Mouse (Mus musculus) layer of hippocampus, postnatal 14 days (tissue): ENCODE data around the gene Pcyt1a. TPM values are rescaled to one million over a fixed set of nuclear protein-coding genes. Genes with fewer than 3 reads are reported as not detected.

Experiments
- DNase-seq, 2 experiments: peaks; one replicate each; pipeline ENCODE4 v3.0.0; 2021 to 2022; ENCODE audit warnings: low spot score in 2 of 2, mixed read lengths in 1 of 2
- total RNA-seq, 2 experiments: library from RNA; stranded (reverse); gene quantifications; 2 replicates each; pipeline ENCODE4 v1.2.3; 2021

The Pcyt1a gene
- total RNA-seq, 2 experiments from 2014 or later, result 43.6 to 46.5 TPM

GRCm38 (mm10) chr16:32508506-32509065, 77.9 kb downstream of the Pcyt1a start:
- DNase-seq, result no peak

DNA sequence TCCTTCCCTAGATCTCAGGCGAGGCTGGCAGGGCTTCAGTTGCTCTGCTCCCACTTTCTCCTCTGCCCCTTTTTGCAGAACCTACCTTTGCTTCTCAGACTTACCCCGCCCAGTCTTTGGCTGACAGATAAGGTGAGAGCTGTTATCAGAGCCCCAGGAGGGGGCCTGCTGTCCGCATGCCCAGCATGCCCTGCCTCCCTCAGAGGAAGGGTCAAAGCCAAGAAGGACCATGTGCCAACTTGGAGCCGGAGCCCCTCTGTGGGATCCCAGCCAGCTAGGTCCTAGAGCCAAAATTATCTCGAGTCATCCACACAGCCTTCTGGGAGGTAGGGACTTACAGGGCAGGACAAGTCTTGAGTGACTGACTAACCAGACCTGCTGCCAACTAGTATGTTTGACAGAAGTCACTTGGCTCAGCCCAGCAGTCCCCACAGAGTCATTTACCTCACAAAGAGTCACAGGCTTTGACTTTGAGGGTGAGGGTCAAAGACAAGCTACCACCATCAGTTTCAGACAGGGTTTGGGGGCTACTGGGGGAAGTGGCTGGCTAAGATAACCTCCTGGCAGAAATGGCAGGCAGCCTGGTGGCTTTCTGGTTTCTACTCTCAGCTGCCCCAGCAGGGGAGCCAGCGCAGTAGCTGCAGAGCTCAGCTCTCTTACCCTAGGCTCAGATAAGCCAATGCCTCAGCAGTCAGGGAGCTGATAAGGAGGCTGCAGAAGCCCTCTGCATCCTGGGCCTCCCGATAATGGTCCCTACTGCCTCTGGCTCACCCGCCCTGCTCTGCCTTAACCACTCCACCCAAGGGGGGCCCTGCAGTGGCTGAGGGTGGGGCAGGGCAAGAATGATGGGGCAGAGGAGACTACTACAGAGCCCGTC, 78.6 kb downstream of the Pcyt1a start:
- DNase-seq, result no peak

- DNase-seq, result no peak
These were observed 79.9 kb downstream of the Pcyt1a start for GRCm38 (mm10) chr16:32510399-32511337.

DNA sequence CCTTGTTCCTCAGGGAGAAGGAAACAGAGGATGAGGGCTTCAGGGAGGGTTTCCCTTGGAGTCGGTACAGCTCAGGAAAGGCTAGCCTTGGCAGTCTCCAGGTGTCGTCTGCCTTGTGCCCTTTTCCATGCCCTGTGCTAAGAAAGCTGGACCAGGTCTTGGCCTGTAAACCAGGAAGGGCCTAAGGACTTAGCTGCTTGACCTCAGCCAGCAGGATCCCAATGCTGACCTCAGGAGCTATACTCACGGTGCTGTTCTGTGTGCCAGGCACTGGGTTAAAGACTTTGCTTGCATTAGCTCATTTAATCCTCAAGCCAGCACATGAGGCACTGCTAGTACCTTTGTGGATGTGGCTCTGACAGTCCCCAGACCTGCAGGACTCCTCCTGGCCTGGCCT, 80.6 kb downstream of the Pcyt1a start:
- no peak for DNase-seq

DNA sequence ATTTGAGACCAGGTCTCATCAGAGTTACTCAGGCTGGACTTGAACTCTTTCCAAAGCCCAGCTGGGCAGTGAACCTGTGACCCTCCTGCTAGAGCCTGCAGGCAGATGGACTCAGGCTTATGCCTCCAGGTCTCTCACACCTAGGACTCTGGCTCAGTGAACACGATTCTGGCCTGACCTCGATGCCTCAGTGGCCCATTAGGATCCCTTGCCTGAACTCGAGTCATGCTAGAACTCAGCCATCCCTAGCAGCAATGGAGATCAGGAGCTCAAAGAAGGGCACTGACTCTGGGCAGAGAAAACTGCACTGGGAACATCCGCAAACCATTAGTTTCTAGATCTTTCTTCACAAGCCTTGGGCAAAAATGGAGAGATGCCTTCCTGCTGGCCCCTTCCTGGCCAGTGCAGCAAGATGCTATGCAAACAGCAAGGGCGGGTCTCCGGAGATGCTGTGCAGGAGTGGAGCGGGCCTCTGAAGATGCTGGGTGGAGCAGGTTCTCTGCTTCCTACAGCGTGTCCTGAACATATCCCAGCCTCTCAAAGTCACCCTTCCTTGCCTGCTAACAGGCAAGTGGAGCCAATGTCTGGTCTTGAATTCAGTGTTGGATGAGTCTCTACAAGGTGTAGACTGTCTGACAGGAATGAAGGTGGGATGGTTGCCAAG, 81.2 kb downstream of the Pcyt1a start:
- no peak for DNase-seq

DNA sequence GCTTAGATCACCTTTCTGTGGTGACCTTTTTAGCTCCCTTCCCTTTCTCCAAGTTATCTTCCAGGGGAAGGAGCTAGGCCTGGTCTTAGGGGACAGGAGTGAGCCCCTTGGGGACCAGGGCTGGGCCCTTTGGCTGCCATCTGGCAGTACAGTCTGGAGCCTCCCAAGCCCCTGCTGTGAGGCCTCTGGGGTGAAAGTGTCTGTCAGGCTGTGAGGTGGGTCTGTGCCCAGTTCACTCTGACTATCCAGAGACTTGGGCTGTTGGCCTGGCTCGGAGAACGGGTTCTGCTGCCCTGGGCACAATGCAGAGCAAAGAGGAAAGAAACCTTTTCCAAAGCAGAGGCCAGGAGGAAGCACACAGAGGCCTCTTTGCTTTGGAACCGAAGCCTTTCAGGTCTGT, 82.2 kb downstream of the Pcyt1a start:
- DNase-seq, result no peak

GRCm38 (mm10) chr16:32513401-32513800, 82.7 kb downstream of the Pcyt1a start:
- no peak for DNase-seq

DNA sequence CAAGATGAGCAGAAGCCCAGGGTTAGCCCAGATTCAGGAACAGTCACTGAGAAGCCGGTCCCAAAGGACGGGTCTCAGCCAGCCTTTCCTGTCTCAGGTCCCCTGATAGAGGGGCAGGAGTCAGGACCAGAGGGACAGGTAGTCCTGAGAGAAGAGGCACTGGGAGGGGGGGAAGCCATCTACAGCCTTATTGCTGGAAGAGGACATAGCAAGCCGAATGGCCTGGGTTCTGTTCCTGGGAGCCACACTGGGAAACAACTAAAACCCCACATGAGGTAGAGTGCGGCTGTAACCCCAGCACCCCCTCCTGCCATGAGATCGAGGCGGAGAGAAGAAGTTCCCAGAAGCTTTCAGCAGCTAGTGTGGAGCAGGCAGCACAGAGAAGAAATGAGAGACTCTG, 83.2 kb downstream of the Pcyt1a start:
- DNase-seq, result no peak

DNA sequence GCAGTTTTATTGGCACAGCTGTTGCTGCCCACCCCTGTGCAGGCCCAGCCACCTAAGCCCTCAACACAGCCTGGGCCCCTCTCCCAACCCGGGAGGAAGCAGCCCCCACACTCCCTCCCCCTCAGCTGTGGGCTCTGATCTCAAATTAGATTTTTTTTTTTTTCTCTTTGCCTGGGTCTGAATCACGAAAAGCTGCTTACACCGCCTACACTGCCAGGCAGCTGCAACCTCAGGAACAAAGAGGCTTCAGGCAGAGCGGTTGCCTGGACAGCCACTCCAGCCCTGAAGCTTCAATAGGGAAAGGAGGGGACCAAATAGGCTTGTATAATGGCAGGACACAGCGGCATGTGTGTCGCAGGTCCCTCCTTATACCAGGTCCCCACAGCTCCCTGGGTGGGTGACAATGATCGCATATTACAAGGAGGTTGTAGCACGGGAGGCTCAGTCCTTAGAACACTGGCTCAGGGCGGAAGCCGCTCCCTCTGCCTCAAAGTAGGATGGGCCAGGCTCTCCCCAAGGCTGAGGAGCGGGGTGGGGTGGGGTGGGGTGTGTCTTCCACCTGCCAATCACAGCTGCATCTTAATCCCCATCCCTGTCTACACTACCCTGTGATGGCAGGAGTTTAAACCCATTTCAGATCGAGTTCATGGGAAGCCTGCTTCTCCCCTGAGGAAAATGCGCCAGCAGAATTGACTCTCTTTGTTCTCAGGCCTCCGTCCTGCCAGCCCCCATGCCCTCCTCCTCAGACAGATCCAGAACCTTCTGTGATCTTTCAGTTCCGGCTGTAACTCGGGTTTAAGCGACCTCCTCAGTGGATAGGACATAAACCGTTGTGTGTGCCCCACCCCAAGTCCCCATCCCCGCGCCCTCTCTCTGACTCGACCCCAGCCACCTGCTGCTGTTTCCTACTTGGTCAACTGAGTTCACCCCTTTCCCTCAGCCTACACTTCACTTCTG, 85.6 kb downstream of the Pcyt1a start:
- DNase-seq, result peak; percentile 77 to 80

DNA sequence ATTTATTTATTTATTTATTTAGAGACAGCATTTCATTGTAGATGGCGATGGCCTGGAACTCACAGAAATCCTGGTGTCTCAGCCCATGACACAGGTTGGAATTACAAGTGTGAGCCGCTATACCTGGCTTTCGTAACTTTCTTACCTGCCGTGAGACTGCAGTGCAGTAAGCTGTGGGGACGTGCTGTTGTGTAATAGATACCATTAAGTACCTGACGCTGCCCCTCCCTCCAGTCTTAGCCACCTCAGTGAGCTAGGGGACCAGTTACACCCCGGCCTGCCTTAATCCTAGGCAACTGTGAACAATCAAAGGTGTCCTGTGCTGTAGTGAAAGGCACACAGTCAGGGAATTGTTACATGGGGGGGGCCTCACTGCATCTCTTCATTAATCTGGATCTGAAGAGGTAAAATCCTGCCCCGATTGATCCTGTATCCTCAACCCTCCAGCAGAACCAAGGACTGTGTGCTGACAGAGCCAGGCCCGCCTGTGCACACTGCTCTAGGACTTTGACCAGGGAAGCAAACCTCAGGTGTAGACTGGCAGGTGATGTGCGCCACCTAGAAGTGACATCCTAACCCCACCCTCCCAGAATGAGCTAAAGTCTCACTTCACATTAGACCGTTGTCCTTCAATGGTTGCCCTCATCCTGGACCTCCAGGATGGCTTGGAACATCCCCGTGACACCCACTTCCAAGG, 87.2 kb downstream of the Pcyt1a start:
- no peak for DNase-seq

GRCm38 (mm10) chr16:32519656-32520371, 89.1 kb downstream of the Pcyt1a start:
- no peak for DNase-seq

DNA sequence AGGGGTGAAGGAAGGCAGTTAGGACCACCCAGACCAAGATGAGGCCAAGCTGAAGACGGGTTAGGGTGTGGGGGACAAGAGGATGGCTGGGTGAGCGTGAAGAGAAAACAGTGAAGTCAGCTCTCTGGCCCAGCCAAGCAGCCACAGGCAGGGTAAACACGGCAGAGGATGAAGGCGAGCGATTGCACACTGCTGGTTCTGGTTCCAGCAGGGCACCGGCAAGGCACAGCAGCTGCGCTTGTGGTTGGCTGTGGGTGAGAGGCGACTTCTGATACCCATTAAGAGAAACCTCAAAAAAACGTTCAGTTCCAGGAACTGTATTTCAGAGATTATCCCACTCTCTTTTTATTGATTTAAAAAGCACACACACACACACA, 89.6 kb downstream of the Pcyt1a start:
- DNase-seq, result no peak

- DNase-seq, result no peak
These were observed 92.0 kb downstream of the Pcyt1a start for GRCm38 (mm10) chr16:32522578-32523194.

- no peak for DNase-seq
These were observed 92.9 kb downstream of the Pcyt1a start for GRCm38 (mm10) chr16:32523462-32524243.

DNA sequence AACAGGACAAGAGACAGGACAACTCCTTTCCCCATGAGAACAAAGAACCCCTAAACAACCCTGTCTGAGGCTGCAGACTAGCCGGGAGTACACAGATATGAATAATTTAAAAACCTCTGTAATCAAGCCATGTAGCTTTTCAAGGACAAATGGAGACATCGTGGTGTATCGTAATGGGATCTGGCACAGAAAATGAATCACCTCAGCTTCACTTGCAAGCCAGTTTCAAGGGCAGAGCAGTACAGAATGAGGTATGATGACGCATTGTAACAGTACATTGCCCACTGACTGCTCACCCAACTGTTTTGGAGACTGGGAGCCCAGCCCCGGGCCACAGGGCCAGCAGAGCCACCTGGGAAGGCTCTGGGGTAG, 93.5 kb downstream of the Pcyt1a start:
- DNase-seq, result no peak
